Mouse (Mus musculus) mature B cell (primary cell): ENCODE measurements around the gene Zyx.

Source experiments
- in situ Hi-C: fragments of 300-500 bp; cut with MboI; formaldehyde crosslinking; loops from 2 replicates; pipeline ENCODE4 v1.14.3; 2019

Gene Zyx

DNA sequence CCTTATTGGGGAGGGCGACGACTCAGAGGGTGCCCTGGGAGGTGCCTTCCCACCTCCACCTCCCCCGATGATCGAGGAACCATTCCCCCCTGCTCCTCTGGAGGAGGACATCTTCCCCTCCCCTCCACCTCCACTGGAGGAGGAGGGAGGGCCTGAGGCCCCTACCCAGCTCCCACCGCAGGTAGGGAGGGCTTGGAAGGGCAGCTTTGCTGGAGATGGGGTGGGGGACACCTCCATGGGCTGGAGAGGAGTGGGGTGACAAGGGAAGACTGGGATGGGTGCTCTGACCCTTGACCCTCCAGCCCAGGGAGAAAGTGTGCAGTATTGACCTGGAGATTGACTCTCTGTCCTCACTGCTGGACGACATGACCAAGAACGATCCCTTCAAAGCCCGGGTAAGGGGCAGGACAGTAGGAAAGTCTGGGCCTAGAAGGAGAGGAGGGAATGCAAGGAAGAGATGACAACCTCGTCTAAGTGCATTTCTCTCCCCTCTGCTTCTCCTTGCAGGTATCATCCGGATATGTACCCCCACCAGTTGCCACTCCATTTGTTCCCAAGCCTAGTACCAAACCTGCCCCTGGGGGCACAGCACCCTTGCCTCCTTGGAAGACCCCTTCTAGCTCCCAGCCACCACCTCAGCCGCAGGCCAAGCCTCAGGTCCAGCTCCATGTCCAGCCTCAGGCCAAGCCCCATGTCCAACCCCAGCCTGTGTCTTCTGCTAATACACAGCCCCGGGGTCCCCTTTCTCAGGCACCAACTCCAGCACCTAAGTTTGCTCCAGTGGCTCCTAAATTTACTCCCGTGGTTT is 1.7 kb downstream of the Zyx start:
- in situ Hi-C loops, result no loop called here

DNA sequence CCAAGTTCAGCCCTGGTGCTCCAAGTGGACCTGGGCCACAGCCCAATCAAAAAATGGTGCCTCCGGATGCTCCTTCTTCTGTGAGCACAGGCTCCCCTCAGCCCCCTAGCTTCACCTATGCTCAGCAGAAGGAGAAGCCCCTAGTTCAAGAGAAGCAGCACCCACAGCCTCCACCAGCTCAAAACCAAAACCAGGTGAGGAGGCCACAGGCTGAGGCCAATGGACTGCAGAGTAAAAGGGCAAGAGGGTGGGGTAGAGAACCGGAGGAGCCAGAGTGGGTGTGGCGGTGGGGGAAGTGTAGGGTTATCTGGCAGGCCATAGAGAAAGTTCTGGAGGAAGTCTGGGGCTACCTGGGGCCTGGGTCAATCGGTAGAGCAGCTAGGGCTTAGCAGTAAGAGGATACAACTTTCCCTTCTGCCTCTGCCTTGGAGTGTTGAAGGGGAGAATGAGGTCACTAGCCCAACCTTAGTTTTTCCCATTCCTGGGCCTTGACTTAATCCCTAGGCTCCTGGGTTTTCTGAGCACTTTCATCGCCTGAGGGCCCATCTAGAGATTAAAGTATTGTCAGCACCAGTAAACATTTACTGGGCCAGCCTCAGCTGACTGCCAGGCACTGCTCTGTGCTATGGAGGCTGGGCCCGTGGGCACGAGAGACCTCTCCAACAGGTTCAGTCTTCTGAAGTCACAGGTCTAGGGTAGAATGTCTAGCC is 2.5 kb downstream of the Zyx start:
- in situ Hi-C loops, result no loop called here

DNA sequence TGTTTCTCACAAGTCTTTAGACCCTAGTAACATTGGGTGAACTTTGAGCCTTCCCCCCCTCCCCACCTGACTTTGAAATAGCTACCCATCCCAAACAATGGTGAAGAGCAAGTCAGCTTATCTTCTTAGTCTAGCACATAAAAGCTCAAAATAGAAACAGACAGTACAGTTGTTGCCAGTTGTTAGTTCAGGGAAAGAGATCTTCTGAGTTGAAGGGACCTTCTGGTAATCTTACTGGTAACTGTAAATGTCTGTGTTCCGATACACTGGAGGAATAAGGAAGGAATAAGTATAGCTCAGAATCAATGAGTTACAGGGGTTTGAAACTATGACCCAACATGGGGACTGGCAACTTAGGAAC is 3.0 kb downstream of the Zyx start:
- in situ Hi-C loops, result no loop called here

DNA sequence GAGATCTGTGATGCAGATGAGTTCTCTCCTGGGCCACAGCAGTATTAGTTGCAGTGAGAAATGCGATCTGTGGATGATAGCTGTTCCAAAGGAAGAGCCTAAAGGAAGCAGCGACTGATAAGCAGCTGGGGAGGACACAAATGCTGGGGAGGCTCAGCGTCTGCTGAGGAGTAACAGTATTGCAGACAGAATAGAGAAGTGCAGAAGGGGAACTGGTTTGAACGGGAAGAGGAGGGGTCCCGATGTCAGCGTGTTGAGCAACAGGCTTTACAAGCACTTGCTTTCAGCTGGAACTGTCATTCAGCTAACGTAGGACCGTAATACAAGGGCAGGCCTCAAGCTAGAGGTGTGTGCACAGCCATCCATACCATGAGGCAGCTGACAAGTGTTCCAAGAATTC is 3.8 kb downstream of the Zyx start:
- in situ Hi-C loops, result no loop called here

DNA sequence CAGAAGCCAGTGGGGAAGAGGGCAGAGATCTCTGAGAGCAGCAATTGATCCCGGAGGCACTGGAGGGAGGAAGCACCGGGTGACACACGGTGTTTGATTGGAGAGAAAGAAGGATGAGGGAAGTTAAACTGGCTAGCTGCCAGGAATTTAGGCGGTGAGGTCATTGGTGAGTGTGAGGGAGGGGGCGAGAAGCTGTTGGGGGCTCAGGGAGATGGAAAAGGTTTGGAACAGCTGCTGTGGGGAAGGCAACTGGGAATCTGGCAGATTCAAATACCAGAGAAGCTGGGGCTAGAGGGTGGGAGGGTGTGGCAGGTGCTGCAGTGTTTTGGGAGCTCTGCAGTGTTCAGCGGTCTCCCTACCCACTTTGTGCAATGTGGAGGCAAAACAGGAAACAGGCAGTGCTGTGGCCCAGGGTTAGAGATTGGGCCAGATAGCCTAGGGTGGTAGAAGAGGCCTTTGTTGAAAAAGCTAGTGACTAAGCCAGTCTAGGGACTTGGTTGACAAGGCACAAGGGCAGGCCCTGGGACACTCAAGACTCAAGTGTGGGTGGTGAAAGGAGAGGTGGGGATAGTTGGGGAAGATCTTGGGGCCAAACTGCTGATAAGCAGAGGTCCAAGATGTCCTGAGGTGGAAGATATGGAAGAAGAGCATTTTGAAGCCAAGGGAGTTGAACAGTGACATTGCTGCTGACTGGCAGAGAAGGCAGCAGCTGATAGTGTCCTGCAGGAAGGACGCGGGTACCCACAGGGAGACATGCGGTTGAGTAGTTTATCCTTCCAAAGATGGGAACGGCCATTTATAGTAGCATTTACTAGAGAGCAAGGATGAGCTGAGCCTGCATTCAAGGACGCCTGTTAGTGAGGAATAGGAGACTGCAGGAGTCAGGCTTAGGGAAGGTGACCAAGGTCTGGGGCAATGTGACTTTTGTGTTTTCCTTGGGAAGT is 4.9 kb downstream of the Zyx start:
- in situ Hi-C loops, result no loop called here

DNA sequence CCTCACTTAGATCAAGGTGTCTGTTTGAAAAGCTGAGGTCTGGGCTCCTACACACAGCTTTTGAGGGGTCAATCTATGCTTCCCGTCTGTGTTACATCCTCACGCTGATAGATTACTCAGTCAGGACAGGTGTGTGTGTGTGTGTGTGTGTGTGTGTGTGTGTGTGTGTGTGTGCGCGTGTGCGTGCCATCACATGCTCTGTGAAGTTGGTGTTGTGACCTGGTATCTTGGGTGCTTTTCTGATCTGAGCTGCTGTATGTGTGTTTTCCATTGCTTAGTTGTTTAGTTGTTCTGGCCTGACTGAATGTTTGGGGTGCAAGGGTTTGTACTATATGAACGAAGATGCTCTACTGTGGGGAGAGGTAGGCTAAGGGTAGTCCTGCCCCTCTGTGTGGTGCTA is 5.9 kb downstream of the Zyx start:
- in situ Hi-C loops, result no loop called here

DNA sequence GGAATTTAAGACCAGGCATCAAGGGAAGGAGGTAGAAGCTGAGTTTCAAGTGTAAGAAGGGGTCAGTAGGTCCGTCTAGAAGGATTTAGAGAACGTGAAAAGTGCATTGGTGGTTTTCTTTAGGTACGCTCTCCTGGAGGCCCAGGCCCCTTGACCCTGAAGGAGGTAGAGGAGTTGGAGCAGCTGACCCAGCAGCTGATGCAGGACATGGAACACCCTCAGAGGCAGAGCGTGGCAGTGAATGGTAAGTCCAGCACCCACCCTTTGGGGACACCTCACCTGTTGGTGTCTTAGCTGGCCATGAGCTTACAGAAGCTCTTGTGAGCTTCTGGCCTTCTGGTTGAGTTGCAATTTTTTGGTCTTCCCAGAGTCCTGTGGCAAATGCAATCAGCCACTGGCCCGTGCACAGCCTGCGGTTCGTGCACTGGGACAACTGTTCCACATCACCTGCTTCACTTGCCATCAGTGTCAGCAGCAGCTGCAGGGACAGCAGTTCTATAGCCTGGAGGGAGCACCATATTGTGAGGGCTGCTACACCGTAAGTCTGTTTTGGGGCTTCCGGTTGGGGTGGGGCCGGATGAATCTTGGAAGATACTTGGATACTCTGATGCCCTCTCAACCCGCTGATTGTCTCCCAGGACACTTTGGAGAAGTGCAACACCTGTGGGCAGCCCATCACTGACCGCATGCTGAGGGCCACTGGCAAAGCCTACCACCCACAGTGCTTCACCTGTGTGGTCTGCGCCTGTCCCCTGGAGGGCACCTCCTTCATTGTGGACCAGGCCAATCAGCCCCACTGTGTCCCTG is 6.6 kb downstream of the Zyx start:
- in situ Hi-C loops, result no loop called here

DNA sequence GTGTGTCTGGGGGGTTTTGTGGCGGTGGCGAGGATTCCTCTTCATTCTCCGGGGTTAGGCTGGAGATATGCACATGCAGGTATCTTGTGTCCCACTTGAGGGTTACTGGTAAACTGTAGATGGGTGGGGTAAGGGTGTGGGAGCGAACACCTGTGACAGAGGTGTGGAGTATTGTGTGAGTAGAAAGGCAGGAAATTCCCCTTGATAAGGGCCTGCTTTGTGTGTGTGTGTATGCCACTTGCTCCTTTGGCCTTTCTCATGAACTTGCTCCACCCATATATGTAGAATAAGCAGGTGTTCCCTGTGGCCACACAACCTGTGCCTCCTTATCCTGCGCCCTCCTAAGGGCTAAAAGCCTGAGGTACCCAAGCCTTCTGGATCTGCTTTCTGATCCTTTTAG is 7.5 kb downstream of the Zyx start:
- in situ Hi-C loops, result no loop called here

DNA sequence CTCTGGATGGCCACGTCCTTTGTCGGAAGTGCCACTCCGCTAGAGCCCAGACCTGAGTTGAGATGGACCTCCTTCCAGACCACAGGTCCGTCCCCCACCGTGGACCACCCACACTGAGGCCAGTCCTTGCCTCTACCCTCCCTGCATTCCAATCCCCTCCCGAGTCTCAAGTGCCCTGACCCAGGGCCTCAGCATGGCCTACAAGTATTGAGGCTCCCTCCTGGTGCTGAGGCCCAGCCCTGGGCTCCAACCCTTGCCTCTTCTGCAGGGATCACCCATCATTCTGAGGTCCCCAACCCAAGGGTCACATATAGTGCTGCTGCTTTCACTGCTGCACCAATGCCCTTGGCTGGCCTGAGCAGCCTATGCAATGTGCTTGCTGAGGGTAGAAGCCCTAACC is 8.5 kb downstream of the Zyx start:
- in situ Hi-C loops, result no loop called here

DNA sequence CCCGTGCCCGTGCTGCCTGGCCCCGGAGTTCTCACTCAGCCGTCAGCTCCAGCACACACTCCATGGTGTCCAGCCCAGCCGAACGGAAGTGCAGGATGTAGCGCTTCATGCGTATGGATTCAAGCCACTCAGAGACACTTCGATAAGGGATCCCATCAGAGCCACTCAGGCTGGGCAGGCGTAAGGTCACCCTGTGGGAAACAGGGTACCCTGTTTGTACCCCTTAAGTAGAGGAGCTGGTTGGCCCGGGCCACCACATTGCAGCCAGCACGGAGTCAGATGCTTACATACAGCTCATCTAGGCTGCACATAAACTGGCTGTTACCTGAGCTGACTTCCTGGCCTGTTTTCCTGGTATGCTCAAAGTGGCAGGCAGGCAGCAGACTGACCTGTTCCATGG is 9.5 kb downstream of the Zyx start:
- in situ Hi-C loops, result no loop called here

DNA sequence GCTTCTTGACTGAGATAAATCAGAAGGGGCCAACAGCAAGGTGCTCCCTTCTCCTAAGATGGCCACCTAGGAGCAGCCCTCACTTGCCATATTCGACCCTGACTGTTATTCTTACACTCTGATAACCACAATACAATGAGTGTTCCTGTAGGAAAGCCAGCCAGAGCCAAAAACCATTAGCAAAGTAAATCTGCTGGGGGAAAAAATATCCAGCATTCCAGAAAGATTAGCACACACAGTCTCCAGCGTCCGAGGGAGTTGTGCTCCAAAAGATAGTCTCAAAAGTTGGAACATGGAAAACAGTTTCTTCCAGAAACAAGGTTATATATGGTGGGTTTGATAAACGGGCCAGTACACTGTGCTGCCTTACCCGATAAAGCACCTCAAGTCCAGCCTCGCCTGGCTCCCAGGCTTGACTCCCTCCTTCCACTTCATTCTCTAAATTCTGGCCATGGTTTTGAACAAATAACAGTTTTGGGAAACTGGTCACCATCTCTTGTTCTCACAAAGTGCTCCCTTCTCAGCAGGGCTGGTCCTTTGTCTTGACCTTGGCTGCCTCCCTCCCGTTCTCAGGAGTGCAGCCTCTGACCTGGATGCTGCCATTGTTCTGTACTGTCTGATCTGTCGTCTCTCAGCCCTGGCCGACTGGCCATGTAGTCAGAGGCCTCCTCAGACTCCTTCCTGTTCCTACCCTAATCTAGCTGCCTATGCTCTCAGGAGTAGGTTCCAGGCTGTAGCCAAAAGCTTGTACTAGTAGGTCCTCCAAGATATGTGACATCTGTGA is 10.1 kb downstream of the Zyx start:
- in situ Hi-C loops, result no loop called here

DNA sequence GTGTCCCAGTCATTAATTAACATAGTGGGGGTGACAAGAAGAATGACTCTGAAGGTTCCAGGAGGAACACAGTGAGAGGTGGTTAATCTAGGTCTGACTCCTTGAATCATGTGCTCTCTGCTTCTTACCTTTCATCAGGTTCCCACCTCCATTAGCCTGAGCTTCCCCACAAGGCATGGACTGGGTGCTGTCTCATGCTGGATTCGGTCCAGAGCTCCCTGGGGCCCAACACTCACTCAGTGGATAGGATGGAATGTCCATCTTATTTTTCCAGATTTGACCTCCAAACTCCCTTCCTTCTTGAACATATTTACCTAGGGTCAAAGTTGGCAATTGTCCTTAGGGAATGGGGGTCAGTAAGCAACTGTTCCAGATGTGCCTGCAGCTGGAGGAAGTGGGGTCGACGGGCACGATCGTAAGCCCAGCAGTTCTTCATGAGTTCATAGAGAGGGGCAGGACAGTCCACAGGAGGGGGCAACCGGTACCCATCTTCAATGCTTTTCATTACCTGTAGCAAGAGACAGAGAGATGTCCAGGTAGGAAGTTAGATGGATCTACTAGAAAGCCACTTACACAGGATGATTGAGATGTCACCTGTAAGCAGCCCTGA is 10.9 kb downstream of the Zyx start:
- in situ Hi-C loops, result no loop called here

DNA sequence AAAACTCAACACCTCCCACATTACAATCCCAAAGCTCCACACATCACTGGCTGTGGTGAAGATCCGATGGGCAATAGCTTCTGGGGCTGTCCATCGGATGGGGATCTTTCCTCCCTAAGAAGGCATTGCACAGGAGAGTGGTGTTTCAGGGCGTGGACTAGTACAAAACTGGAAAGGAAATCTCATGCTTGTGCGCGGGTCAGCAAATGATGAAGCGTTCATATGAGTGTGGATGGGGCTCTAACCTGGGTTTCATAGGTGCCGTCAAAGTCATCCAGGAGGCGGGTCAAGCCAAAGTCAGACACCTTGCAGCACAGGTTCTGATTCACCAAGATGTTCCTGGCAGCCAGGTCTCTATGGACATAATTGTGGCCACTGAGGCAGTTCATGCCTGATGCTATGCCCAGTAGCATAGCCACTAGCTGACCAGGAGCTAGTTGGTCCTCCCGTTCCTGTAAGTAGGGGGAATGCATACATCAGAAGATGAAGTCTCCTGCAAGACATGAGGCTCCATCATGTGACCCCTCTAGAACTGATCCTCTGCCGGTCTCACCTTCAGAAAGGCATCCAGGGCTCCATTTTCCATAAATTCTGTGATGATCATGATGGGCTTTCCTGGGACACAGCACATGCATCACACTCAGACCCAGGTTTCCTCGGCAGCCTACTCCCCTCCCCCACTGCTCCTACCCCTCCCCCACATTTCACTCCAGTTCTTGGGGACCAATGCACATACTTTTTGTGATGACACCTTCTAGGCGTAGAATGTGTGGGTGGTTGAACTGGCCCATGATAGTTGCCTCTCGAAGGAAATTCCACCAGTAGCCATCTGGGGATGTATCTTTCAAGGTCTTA is 11.8 kb downstream of the Zyx start:
- in situ Hi-C loops, result no loop called here

DNA sequence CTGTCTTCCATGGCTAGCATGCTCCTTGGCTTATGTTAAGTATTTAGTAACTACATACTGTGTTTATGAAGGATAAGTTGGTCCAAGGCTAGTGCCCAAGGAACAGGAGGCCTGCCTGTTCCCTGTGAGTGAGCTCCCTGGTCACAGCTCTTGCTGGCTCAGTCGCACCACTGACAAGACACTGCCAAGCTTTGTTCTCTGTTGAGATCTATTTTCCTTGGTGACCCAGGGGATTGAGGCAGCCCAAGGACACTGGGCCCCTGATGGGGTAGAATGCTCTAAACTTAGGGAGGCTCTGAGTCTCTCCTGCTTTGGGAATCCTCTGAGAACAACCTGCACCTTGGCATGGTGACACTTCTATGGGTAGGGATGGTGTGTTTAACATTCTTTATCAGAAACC is 12.6 kb downstream of the Zyx start:
- in situ Hi-C loops, result no loop called here

DNA sequence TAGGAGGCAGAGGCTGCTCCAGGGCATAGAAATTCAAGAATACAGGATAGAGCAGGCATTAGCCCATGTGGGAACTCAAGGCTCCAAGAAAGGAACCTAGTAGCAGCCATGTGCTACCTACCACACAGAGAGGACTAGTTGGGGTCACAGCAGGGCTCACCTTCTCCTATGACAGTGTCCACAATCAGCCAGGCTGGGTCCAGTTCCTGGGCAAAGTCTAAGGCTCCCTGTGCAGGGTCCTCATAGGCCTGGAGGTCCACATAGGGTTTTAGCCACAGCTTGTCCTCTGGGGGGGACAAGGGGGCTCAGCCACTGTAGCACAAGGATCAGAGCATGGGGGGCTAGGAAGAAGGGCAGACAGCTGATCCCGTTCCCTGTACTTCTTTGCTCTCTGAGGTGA is 13.1 kb downstream of the Zyx start:
- in situ Hi-C loops, result no loop called here

DNA sequence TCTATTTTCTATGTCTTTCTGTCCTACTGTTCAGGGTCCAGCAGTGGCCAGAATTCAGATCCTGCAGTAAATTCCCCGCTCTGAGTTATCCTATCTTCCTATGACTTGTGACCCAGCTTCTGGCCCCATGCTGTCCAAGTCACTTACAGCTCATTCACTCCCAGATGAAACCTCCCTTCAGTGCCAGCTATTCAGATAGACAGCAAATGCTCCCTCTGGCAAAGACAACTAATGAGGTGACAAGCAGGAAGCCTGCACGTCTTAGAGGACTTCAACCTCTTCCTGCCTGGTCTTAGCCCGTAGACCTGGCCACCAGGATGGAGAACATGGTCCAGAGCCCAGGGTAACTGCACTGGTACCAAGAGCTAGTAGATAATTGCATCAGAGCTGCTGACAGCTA is 13.5 kb downstream of the Zyx start:
- in situ Hi-C loops, result no loop called here

DNA sequence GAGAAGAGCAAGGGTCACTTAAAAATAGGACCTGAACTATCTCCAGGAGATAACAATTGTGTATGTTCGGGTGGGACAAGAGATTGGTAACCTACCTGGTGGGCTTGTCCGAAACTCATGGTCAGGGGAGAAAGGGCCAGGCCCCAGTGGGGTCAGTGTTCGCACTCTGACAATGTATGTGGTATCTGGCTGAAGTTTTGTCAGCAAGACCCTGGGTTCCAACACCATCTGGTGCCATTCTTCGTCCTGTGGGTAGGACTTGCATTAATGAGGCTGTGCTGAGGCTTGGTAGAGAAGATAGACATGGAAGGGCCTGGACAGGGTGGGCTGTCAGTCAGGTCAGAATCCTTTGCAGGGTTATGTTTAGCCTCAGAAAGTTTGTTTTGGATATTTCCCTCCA is 14.6 kb downstream of the Zyx start:
- in situ Hi-C loops, result no loop called here

DNA sequence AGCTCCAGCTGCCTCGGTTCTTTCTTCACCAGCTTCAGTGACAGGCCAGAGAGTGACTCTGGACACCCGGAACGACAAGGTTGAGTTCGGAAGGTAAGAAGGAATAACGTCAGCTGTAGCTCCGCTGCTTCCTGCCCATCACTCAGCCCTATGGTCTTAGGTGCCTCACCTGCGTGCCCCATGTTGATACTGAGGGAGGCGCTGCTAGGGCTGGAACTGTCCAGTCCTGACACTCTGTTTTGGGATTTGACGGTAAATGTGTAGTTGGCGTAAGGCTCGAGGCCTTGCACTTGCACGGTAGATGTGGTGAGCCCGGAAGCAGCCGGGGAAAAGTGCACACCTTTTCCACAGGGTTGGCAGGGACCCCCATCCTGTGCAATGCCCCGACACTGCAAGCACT is 15.2 kb downstream of the Zyx start:
- in situ Hi-C loops, result no loop called here

DNA sequence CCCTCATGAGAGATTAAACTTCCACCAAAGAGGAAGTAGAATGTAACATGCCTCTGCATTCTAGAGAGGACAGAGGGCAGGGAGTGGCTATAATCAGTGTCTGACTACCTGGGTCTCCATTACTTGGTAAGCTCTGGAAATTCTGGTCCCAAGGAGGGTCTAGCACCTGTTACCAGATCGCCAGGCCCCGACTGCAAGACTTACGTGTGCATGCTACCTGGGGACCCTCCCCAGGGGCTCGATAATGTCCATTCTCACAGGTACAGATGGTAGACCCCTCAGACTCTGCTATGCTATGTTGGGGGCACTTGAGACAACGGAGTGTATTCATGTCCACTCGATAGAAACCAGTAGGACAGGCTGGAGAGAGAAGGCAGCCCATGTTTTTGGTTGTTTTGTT is 15.8 kb downstream of the Zyx start:
- in situ Hi-C loops, result no loop called here

DNA sequence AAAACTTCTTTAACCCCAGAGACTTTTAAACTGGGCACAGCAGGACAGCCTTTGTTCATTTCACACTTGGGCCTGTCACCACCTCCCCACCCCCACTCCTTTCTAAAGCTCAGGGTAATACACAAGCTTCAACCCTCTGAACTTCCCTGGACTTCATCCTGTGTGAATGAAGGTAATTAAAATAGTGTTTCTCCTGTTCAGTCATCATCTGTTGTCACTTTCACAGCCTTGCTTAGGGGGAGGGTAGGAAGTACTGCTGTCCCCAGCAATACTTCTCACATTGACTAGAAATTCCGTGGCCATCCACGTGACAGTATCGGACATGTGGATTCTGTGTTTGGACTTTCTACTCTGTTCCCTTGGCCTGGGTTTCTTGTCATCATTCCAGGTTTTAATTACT is 20.4 kb downstream of the Zyx start:
- in situ Hi-C loops, result no loop called here
